Comparison of ENCODE assay signal across 32 mouse cellular contexts in the genomic region with DNA sequence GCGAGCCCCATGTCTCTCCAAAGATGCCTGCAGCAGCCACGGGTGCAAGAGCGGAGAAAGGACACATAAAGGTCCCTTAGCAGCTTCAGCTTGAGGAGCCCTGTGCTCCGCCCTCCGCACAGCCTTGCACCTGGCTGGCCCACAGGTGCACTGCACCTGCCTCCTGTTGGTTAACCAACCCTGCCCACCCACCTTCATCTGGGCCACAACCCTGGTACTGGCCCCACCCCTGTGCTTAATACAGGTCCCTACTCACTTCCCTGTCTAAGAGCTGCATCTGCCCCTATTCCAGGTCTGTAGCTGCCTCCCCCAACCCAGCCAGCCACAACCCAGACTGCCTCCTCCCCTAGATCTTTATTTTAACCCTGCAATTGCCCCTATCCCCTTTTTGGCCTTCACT. TPM values are rescaled to one million over a fixed set of nuclear protein-coding genes. Genes with fewer than 3 reads are reported as not detected.
DNase-seq lines count a peak whose midpoint lies in the region; ATAC-seq lines count a peak whose summit lies in the region.
"Had no signal": no experiment of that assay in that cellular context is flagged by ENCODE, and none has a peak within 500 bp of the region (broad histone marks: within the 10 kb centered on the region; RNA-seq: fewer than 3 reads in every experiment).

No protein-coding gene starts in this region.

- intact Hi-C loops in gastrocnemius, postnatal 14 days (cut with DNase I; ENCODE audit: low total_unique reads): no loop called here
- intact Hi-C loops in heart, postnatal 25 days (cut with DNase I): no loop called here

- H3K4me3 ChIP-seq in limb, embryonic 15.5 days: no peak overlapping the region
- no peak overlapping the region for H3K4me3 ChIP-seq in limb, embryonic 10.5 days
- no peak overlapping the region for H3K4me3 ChIP-seq in embryonic facial prominence, embryonic 14.5 days (ENCODE audit: low read depth, low read length)
- H3K4me3 ChIP-seq in intestine, embryonic 16.5 days (ENCODE audit: low read length): no peak overlapping the region
- H3K4me3 ChIP-seq: erythroblast, embryonic 14.5 days; forebrain, embryonic 12.5 days; forebrain, embryonic 15.5 days; heart, embryonic 12.5 days; hindbrain, embryonic 12.5 days; hindbrain, embryonic 15.5 days had no signal

- no peak overlapping the region for H3K27ac ChIP-seq in limb, embryonic 15.5 days
- no peak overlapping the region for H3K27ac ChIP-seq in limb, embryonic 10.5 days
- H3K27ac ChIP-seq in embryonic facial prominence, embryonic 14.5 days (replicated peaks; ENCODE audit: low read depth, low read length): no peak overlapping the region
- H3K27ac ChIP-seq in intestine, embryonic 16.5 days (ENCODE audit: low read length): no peak overlapping the region
- H3K27ac ChIP-seq: forebrain, embryonic 12.5 days; forebrain, embryonic 15.5 days; hindbrain, embryonic 12.5 days; hindbrain, embryonic 15.5 days had no signal

- no peak overlapping the region for H3K9ac ChIP-seq in limb, embryonic 15.5 days
- H3K9ac ChIP-seq in embryonic facial prominence, embryonic 14.5 days (ENCODE audit: low read depth, low read length): no peak overlapping the region
- no peak overlapping the region for H3K9ac ChIP-seq in intestine, embryonic 16.5 days (ENCODE audit: low read depth, low read length)
- H3K9ac ChIP-seq: forebrain, embryonic 12.5 days; forebrain, embryonic 15.5 days; heart, embryonic 12.5 days; hindbrain, embryonic 12.5 days; hindbrain, embryonic 15.5 days had no signal

- no peaks in the 10 kb centered on the region for H3K9me3 ChIP-seq in limb, embryonic 15.5 days
- no peaks in the 10 kb centered on the region for H3K9me3 ChIP-seq in limb, embryonic 10.5 days (replicated peaks)
- no peaks in the 10 kb centered on the region for H3K9me3 ChIP-seq in embryonic facial prominence, embryonic 14.5 days (ENCODE audit: control insufficient read depth, low read length)
- H3K9me3 ChIP-seq in intestine, embryonic 16.5 days (ENCODE audit: control insufficient read depth, low read length): no peaks in the 10 kb centered on the region
- H3K9me3 ChIP-seq: forebrain, embryonic 12.5 days; forebrain, embryonic 15.5 days; heart, embryonic 12.5 days; hindbrain, embryonic 12.5 days; hindbrain, embryonic 15.5 days had no signal

- WGBS in limb, embryonic 15.5 days: 80% methylated on average over 5 of the region's 5 CpGs
- WGBS in limb, embryonic 10.5 days: 82% methylated on average over 5 of the region's 5 CpGs
- WGBS in embryonic facial prominence, embryonic 14.5 days: 87% methylated on average over 5 of the region's 5 CpGs
- WGBS in intestine, embryonic 16.5 days: 72% methylated on average over 5 of the region's 5 CpGs

- H3K27me3 ChIP-seq in limb, embryonic 15.5 days: no peaks in the 10 kb centered on the region
- H3K27me3 ChIP-seq in limb, embryonic 10.5 days (ENCODE audit: low read depth, poor library complexity, severe bottlenecking): no peaks in the 10 kb centered on the region
- no peaks in the 10 kb centered on the region for H3K27me3 ChIP-seq in embryonic facial prominence, embryonic 14.5 days (replicated peaks; ENCODE audit: control insufficient read depth, insufficient read depth, low read length)
- 0 out of 2 replicates have a peak, but pooled peaks cover 3% of the 10 kb centered on the region for H3K27me3 ChIP-seq in intestine, embryonic 16.5 days (replicated peaks; ENCODE audit: control insufficient read depth, insufficient read depth, low read length)
- H3K27me3 ChIP-seq: forebrain, embryonic 12.5 days; forebrain, embryonic 15.5 days; hindbrain, embryonic 12.5 days; hindbrain, embryonic 15.5 days had no signal

- 0 out of 2 replicates have a peak, but pooled peaks have one; percentile 52 for ATAC-seq in limb, embryonic 15.5 days (ENCODE audit: insufficient number of reproducible peaks, low FRiP score, low TSS enrichment, low read depth)
- peak; percentile 84; the same call in 1 of the 2 replicates for ATAC-seq in embryonic facial prominence, embryonic 14.5 days (ENCODE audit: low read depth)
- peak; percentile 50; the same call in 1 of the 2 replicates for ATAC-seq in intestine, embryonic 16.5 days
- ATAC-seq: CD4-positive, CD25-positive, alpha-beta regulatory T cell, adult 4 months; forebrain, embryonic 15.5 days had no signal

- H3K4me2 ChIP-seq in limb, embryonic 15.5 days: no peak overlapping the region
- H3K4me2 ChIP-seq in embryonic facial prominence, embryonic 14.5 days (ENCODE audit: low read depth, low read length): no peak overlapping the region
- no peak overlapping the region for H3K4me2 ChIP-seq in intestine, embryonic 16.5 days (ENCODE audit: low read depth, low read length)
- H3K4me2 ChIP-seq: forebrain, embryonic 12.5 days; forebrain, embryonic 15.5 days; heart, embryonic 12.5 days; hindbrain, embryonic 12.5 days; hindbrain, embryonic 15.5 days had no signal

- no peaks in the 10 kb centered on the region for H3K36me3 ChIP-seq in limb, embryonic 15.5 days
- no peaks in the 10 kb centered on the region for H3K36me3 ChIP-seq in limb, embryonic 10.5 days
- no peaks in the 10 kb centered on the region for H3K36me3 ChIP-seq in embryonic facial prominence, embryonic 14.5 days (ENCODE audit: control insufficient read depth, insufficient read depth, low read length)
- H3K36me3 ChIP-seq in intestine, embryonic 16.5 days (ENCODE audit: control insufficient read depth, insufficient read depth, low read length): no peaks in the 10 kb centered on the region
- H3K36me3 ChIP-seq: forebrain, embryonic 12.5 days; forebrain, embryonic 15.5 days; heart, embryonic 12.5 days; hindbrain, embryonic 12.5 days; hindbrain, embryonic 15.5 days had no signal

- H3K4me1 ChIP-seq in limb, embryonic 15.5 days: no peaks in the 10 kb centered on the region
- H3K4me1 ChIP-seq in limb, embryonic 10.5 days: no peaks in the 10 kb centered on the region
- H3K4me1 ChIP-seq in embryonic facial prominence, embryonic 14.5 days (ENCODE audit: control insufficient read depth, insufficient read depth, low read length): no peaks in the 10 kb centered on the region
- no peaks in the 10 kb centered on the region for H3K4me1 ChIP-seq in intestine, embryonic 16.5 days (ENCODE audit: control insufficient read depth, insufficient read depth, low read length)
- H3K4me1 ChIP-seq: forebrain, embryonic 15.5 days; heart, embryonic 12.5 days; hindbrain, embryonic 12.5 days; hindbrain, embryonic 15.5 days had no signal

- DNase-seq in limb, embryonic 10.5 days (ENCODE audit: low spot score): no peak
- DNase-seq in A20 (ENCODE audit: low read depth, low spot score): peak; percentile 44
- no peak for DNase-seq in embryonic facial prominence, embryonic 14.5 days (ENCODE audit: low spot score)
- DNase-seq in gastrocnemius, postnatal 14 days: no peak
- DNase-seq in heart, postnatal 25 days (ENCODE audit: low spot score): no peak
- DNase-seq: adrenal gland, adult 2 months; adrenal gland, postnatal 25 days; cerebellum, adult 11-12 months; cerebellum, adult 8-10 months; cerebellum, postnatal 10 days; cerebellum, postnatal 36 days; embryo, embryonic 11 days; gastrocnemius, postnatal 10 days; heart, adult 11 months; heart, postnatal 14 days; kidney, adult 11 months had no signal

RNA-seq across cellular contexts. Expression of gene Cnpy1, which starts 16.5 kb away (rescaled TPM):
- not detected in 2 replicates for polyA plus RNA-seq in limb, embryonic 15.5 days (2015; fragmentation: Nextera tagmentation; extraction: Ambion mirVana)
- 0.18 TPM in 1 of 2 replicates, not detected in the other for polyA plus RNA-seq in limb, embryonic 10.5 days (2016; fragmentation: Nextera tagmentation; extraction: Ambion mirVana)
- 1.4 and 1.7 TPM in 2 replicates for polyA plus RNA-seq in embryonic facial prominence, embryonic 14.5 days (2014; fragmentation: Nextera tagmentation; extraction: Ambion mirVana)
- 0.60 and 0.75 TPM in 2 replicates for polyA plus RNA-seq in intestine, embryonic 16.5 days (2015; fragmentation: Nextera tagmentation; extraction: Ambion mirVana)
- total RNA-seq in gastrocnemius, postnatal 14 days (2021): under 1 TPM in 1 of 2 experiments, not detected in 1; 0.12 TPM
- total RNA-seq in heart, postnatal 25 days (2021): not detected
- total RNA-seq: adrenal gland, adult 2 months; adrenal gland, postnatal 25 days; gastrocnemius, adult 18-20 months; gastrocnemius, postnatal 10 days; gastrocnemius, postnatal 4 days; heart, adult 8-10 months; heart, postnatal 14 days; hematopoietic stem cell, adult 5-6 weeks; MEL had no signal
- polyA plus RNA-seq: adrenal gland, adult 2 months; C2C12; CD4-positive, CD25-positive, alpha-beta regulatory T cell, adult 4 months; erythroblast, embryonic 14.5 days; heart, embryonic 16.5 days had no signal

RNA-seq across cellular contexts. Expression of gene Rbm33, which starts 54.9 kb away (rescaled TPM):
- polyA plus RNA-seq in limb, embryonic 15.5 days (2015; fragmentation: Nextera tagmentation; extraction: Ambion mirVana): 9.4 and 11.3 TPM in 2 replicates
- 13.5 and 16.1 TPM in 2 replicates for polyA plus RNA-seq in limb, embryonic 10.5 days (2016; fragmentation: Nextera tagmentation; extraction: Ambion mirVana)
- polyA plus RNA-seq in embryonic facial prominence, embryonic 14.5 days (2014; fragmentation: Nextera tagmentation; extraction: Ambion mirVana): 15.0 and 15.7 TPM in 2 replicates
- 6.5 and 6.8 TPM in 2 replicates for polyA plus RNA-seq in intestine, embryonic 16.5 days (2015; fragmentation: Nextera tagmentation; extraction: Ambion mirVana)
- total RNA-seq in gastrocnemius, postnatal 14 days (2021): 10 to 100 TPM; 20.3 to 28.3 TPM
- 10 to 100 TPM; 36.0 to 36.8 TPM for total RNA-seq in heart, postnatal 25 days (2021)
